ENCODE assay signal across 17 mouse cellular contexts in genomic region chr13:60403471-60403870, GRCm38 (mm10).
"Had no signal": no experiment of that assay in that cellular context is flagged by ENCODE, and none has a peak within 500 bp of the region (broad histone marks: within the 10 kb centered on the region; RNA-seq: fewer than 3 reads in every experiment).

No protein-coding gene starts in this region.

- H3K9ac ChIP-seq: kidney, embryonic 15.5 days; liver, embryonic 13.5 days; midbrain, embryonic 12.5 days; midbrain, embryonic 15.5 days; neural tube, embryonic 12.5 days; neural tube, embryonic 15.5 days; stomach, embryonic 15.5 days had no signal

- ATAC-seq: midbrain, embryonic 15.5 days had no signal

- H3K4me2 ChIP-seq: kidney, embryonic 15.5 days; liver, embryonic 13.5 days; midbrain, embryonic 12.5 days; midbrain, embryonic 15.5 days; neural tube, embryonic 12.5 days; neural tube, embryonic 15.5 days; stomach, embryonic 15.5 days had no signal

- H3K36me3 ChIP-seq: kidney, embryonic 15.5 days; liver, embryonic 13.5 days; midbrain, embryonic 12.5 days; midbrain, embryonic 15.5 days; neural tube, embryonic 12.5 days; neural tube, embryonic 15.5 days; stomach, embryonic 15.5 days had no signal

- H3K27me3 ChIP-seq: kidney, embryonic 15.5 days; liver, embryonic 13.5 days; midbrain, embryonic 12.5 days; midbrain, embryonic 15.5 days; neural tube, embryonic 12.5 days; neural tube, embryonic 15.5 days; stomach, embryonic 15.5 days had no signal

- H3K4me1 ChIP-seq: kidney, embryonic 15.5 days; liver, embryonic 13.5 days; midbrain, embryonic 12.5 days; midbrain, embryonic 15.5 days; neural tube, embryonic 12.5 days; neural tube, embryonic 15.5 days; stomach, embryonic 15.5 days had no signal

- DNase-seq: kidney, adult 8-10 months; kidney, postnatal 14 days; kidney, postnatal 4 days; liver, embryonic 13.5 days; lung, adult 2 months; lung, postnatal 14 days; lung, postnatal 4 days; retina, postnatal 1 day; right cerebral cortex, postnatal 25 days; spleen, adult 18-20 months; thymus, postnatal 36 days had no signal

- H3K4me3 ChIP-seq: kidney, embryonic 15.5 days; liver, embryonic 13.5 days; midbrain, embryonic 12.5 days; midbrain, embryonic 15.5 days; neural tube, embryonic 12.5 days; neural tube, embryonic 15.5 days; stomach, embryonic 15.5 days had no signal

- H3K27ac ChIP-seq: kidney, embryonic 15.5 days; liver, embryonic 13.5 days; midbrain, embryonic 12.5 days; midbrain, embryonic 15.5 days; neural tube, embryonic 12.5 days; neural tube, embryonic 15.5 days; stomach, embryonic 15.5 days had no signal

- H3K9me3 ChIP-seq: kidney, embryonic 15.5 days; liver, embryonic 13.5 days; midbrain, embryonic 15.5 days; neural tube, embryonic 15.5 days; stomach, embryonic 15.5 days had no signal
